Mouse (Mus musculus) left cerebral cortex, adult 9 months (tissue): ENCODE results near the gene Oat.

Source experiments
- DNase-seq, 2 experiments: peaks; one replicate each; pipeline ENCODE4 v3.0.0; 2022; ENCODE audit warnings: low spot score in 2 of 2

Oat gene

GRCm38 (mm10) chr7:132593762-132594161, 17.6 kb upstream of the Oat start:
- no peak for DNase-seq

DNA sequence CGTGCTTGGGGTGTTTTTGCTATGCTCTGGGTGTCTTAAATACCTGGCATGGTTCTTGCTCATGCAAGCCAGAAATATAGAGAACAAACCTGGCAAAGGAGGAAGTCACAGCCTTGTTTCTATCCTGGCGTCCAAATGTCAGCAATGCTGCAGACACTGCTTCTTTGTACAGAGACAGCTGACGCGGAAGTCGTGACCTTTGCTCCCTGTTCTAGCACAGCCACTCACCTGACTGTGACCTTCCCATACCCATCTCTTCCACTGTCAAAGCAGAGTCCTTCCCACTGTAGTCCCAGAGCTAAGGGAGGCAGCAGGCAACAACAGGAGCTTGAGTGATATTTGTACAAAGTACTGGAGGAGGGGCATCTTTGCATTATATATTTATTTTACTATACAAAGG, 13.4 kb upstream of the Oat start:
- DNase-seq: no peak

DNA sequence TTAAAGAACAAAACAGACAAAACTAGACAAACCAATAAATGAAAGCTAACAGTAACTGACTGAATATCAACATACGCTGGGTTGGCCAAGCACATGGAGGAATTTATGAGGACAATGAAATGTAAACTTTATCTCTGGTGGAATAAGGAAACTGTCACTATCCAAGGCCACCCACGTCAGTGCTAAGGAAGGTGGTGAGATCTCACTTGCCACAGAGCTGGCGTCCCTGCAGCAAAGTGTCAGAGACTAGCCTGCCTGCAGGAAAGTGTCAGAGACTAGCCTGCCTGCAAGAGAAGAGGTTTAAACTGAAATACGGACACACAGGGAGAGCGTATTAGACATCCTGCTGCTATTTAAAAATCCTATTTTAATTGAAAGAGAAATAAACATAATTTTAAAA, 11.0 kb upstream of the Oat start:
- DNase-seq: no peak

DNA sequence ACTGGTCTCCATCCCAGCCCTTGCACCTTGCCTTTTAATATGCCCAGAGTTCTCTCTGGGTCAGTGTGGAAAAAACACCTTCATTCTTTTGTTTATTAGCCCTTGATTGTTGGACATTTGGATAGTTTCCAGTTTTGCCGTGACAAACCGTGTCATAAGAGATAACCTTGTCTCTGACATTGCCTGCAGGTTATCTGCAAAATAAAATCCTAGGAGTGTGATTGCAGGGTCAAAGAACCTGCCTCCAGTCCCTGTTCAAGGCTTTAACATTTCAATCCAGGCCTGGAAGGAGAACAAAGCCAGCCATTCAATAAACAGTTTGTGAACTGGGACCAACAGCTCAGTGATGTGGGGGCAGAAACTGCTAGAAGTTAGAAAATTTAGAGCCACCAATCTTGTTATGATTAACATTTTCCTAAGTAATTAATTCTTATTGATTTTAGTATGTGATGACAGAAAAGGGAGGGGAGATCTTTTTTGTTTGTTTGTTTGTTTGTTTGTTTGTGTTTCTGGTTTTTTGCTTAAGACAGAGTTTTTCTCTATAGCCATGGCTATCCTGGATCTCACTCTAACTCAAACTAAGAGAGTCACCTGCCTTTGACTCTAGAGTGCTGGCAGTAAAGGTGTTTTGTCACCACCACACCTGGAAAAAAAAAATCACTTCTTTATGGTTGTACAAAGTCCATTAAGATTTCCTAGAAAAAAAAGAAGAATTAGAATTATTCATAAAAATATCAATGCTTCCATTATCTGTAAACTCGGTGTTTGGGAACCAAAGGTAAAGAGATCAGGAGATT, 9.7 kb upstream of the Oat start:
- no peak for DNase-seq

DNA sequence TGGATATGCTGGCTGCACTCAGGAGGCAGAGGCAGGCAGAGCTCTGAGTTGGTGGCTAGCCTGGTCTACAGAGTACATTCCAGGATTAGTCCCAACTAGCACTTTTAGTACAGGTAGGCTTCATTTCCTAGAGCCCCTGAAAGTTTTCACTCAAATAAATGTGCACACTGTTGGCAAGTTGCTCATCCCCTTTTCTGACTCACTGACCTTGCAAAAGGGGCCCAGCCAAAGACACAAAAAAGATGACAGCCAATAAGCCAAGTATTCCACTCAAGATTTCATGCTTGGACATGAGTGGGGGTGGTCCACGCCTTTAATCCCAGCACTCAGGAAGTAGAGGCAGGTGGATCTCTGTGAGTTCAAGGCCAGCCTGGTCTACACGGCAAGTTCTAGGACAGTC, 5.2 kb upstream of the Oat start:
- no peak for DNase-seq

- no peak for DNase-seq
These were observed 4.3 kb upstream of the Oat start for GRCm38 (mm10) chr7:132580511-132580910.

DNA sequence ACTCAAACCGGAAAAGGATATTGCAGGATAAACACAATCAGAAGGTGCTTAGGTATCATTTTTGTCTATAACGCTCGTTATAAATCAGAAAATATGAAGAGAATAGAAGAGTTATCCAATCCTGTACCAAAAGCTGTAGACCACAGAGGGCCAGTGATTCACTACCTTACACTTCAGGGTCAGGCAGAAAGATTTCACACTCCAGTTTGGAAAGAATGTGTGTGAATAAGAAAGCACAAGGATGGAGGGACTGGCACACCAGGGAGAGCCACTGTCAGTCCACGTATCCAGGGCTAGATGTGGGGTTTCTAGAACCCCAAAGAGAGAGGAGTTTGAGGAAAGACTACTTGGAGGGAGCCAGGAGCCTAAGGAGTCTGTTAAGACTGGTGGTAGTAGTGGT, 693 bp upstream of the Oat start:
- DNase-seq: no peak

- peak; percentile 68 to 81 for DNase-seq
These were observed 575 bp downstream of the Oat start for GRCm38 (mm10) chr7:132575623-132576022.

GRCm38 (mm10) chr7:132574646-132575045, 1.6 kb downstream of the Oat start:
- no peak for DNase-seq

DNA sequence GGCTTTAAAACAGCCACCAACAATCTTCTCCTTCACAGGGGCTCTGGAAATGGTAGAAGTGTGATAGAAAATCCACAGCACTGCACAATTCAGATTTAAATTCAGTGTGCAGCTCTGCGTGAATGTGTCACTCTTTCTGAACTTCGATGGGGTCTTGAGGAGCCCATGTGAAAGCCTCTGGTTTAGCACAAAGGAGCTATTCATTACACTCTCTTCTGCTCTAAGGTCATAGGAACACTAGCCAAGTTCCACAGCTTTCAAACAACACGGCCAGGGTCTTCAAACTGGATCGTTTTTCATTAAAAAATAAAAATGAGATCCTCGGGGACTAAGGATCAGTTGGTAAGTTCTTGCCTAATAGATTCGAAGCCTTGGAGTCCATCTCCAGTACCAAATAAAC, 3.0 kb downstream of the Oat start:
- no peak for DNase-seq

GRCm38 (mm10) chr7:132572738-132573137, 3.5 kb downstream of the Oat start:
- DNase-seq: no peak

GRCm38 (mm10) chr7:132571481-132571880, 4.7 kb downstream of the Oat start:
- DNase-seq: no peak

- no peak for DNase-seq
These were observed 6.1 kb downstream of the Oat start for GRCm38 (mm10) chr7:132570071-132570470.

- DNase-seq: no peak
These were observed 7.4 kb downstream of the Oat start for GRCm38 (mm10) chr7:132568817-132569216.

GRCm38 (mm10) chr7:132565831-132566230, 10.4 kb downstream of the Oat start:
- DNase-seq: no peak

- DNase-seq: no peak
These were observed 16.9 kb downstream of the Oat start for GRCm38 (mm10) chr7:132559138-132559766.

DNA sequence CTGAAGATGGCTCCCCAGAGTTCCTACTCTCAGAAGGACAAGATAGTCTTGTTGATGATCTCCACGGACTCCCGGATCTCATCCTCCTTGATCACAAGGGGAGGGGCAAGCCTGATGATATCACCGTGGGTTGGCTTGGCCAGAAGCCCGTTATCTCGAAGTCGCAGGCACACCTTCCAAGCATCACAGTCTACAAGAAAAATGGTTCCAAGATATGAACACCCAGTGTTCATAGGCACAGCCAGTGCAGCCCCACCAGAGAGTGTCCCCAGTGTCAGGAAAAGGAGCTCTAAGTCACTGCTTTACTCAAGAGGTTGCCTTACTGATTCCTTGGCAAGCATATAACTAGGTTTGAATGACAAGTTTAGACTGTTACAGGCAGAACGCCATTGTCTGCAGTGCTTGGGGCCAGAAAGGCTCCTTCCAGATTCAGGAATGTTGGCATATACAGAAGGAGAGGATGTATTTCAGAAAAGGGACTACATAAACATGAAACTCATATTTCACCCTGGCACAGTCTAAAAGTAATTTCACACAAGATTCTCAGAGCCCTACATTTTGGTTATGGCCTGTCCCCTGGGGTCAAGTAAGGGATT, 18.0 kb downstream of the Oat start:
- no peak for DNase-seq

- no peak for DNase-seq
These were observed 19.6 kb downstream of the Oat start for GRCm38 (mm10) chr7:132556575-132556974.

GRCm38 (mm10) chr7:132555911-132556310, 20.3 kb downstream of the Oat start:
- DNase-seq: no peak

GRCm38 (mm10) chr7:132554091-132554490, 22.1 kb downstream of the Oat start:
- DNase-seq: no peak

DNA sequence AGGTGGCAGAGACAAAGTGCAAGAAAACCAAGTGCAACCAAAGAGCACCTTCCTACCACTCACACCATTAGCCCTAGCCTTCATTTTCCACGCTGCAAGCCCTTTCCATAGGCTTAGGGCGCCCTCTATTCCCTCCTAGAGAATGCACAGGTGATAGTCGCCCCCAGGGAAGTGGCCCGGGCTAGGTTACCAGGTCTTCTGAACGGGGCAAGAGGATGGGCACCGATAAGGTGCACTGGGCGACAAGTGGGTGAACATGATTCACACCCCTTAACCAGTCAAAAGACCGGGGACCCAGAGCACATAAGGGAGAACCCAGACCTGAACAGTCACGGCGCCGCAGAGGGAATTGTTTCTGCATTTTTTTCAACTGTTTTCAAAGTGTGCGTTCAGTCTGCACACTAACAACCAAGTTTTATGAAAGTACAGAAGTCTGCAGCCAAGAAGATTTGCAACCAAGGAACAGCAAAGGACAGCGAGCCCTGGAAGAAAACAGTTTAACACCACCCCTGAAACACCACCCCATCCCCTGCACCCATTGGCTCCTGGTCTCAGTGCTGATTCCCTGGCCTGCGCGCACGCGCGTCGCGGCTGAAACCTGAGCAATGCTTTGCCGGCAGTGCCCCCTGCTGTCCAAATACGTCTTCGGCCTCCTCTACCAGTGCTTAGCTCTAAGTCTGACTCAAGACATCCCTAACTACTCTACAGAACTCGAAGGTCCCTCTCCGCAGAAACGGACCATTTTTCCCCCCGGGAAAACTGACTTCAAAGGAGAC, 24.7 kb downstream of the Oat start:
- peak; percentile 77 to 98 for DNase-seq

DNA sequence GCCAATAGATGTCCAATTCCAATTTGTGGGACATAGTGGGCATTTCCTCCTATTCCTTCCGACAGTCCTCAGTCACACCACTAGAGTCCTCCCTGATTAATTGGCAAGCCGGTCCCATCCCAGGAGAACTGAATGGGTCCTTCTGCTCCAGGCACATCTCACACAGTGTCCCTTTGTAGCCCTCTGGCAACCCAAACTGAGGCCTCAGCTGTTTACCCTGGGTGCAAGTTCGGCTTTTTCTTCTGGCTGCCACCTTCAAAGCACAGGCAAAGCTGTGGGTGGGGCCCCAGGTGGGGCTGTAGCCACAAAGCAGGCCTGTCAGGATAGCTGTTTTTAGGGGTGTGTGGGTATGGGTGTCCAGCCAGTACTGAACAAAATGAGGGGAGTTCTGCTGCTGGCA, 29.1 kb downstream of the Oat start:
- no peak for DNase-seq
